Mouse (Mus musculus) hindbrain, embryonic 16.5 days (tissue): ENCODE data around the gene Rnf133. TPM values are rescaled to one million over a fixed set of nuclear protein-coding genes. Genes with fewer than 3 reads are reported as not detected.

Source experiments
- polyA plus RNA-seq: library from polyadenylated mRNA; unstranded; fragments of >200 nt; fragmentation: Nextera tagmentation; extraction: Ambion mirVana; gene quantifications from 2 replicates; pipeline ENCODE4 v1.2.1, GENCODE M21; 2015

Gene Rnf133
- polyA plus RNA-seq, 1 experiment from 2014 or later: 0.19 TPM

Other genes with a start within 250 kb of the Rnf133 start
- not detected in 2 replicates for gene Rnf148, start 4.8 kb upstream of the Rnf133 start, polyA plus RNA-seq
- 12.0 and 12.4 TPM in 2 replicates for gene Cadps2, start 189.1 kb upstream of the Rnf133 start, polyA plus RNA-seq